Mouse (Mus musculus) kidney, embryonic 14.5 days (tissue): ENCODE measurements around the gene Lrrc3. TPM values are rescaled to one million over a fixed set of nuclear protein-coding genes. Genes with fewer than 3 reads are reported as not detected.
A peak's percentile ranks its signal among the peaks of the same experiment; 100 is the strongest.

Experiments
- ATAC-seq: fragments of 200-750 bp; cut with Nextera tagmentation; 2 replicates; pipeline ENCODE4 v1.8.0; 2017; ENCODE audit warnings: moderate number of reproducible peaks, mild to moderate bottlenecking, moderate TSS enrichment, moderate library complexity; ENCODE audit not compliant: low FRiP score, low TSS enrichment
- H3K27ac ChIP-seq: fragments of 300-500 bp; sonication (generic); 2 replicates; pipeline ENCODE4 v1.5.1; 2014; ENCODE audit warnings: low read depth, mild to moderate bottlenecking, low read length, moderate library complexity, mixed read lengths
- H3K27me3 ChIP-seq: fragments of 300-500 bp; sonication (generic); 2 replicates; pipeline ENCODE4 v1.6.1; 2014; ENCODE audit warnings: mild to moderate bottlenecking, low read length; ENCODE audit not compliant: control insufficient read depth, insufficient read depth
- H3K36me3 ChIP-seq: fragments of 300-500 bp; sonication (generic); 2 replicates; pipeline ENCODE4 v1.6.1; 2014; ENCODE audit warnings: low read length, mixed read lengths; ENCODE audit not compliant: control insufficient read depth, insufficient read depth
- H3K4me1 ChIP-seq: fragments of 300-500 bp; sonication (generic); 2 replicates; pipeline ENCODE4 v1.6.1; 2014; ENCODE audit warnings: low read length, mixed read lengths; ENCODE audit not compliant: control insufficient read depth, insufficient read depth
- H3K4me2 ChIP-seq: fragments of 300-500 bp; sonication (generic); replicated peaks from 2 replicates; pipeline ENCODE4 v1.6.1; 2014; ENCODE audit warnings: low read depth, mild to moderate bottlenecking, low read length
- H3K4me3 ChIP-seq: fragments of 300-500 bp; sonication (generic); 2 replicates; pipeline ENCODE4 v1.5.1; 2014; ENCODE audit warnings: mild to moderate bottlenecking, low read length
- H3K9ac ChIP-seq: fragments of 300-500 bp; sonication (generic); 2 replicates; pipeline ENCODE4 v1.6.1; 2014; ENCODE audit warnings: low read depth, mild to moderate bottlenecking, low read length, moderate library complexity
- H3K9me3 ChIP-seq: fragments of 300-500 bp; sonication (generic); 2 replicates; pipeline ENCODE4 v1.6.1; 2016; ENCODE audit warnings: low read length; ENCODE audit not compliant: control insufficient read depth
- WGBS: fragments of 180-500 bp; shearing (Covaris S2); extraction: QIAGEN DNeasy Blood & Tissue Kit; methylation state at CpG from one replicate; pipeline ENCODE4 v1.1.7; 2014; 5-methylcytosine and 5-hydroxymethylcytosine counted together
- polyA plus RNA-seq: library from polyadenylated mRNA; unstranded; fragments of >200 nt; fragmentation: Nextera tagmentation; extraction: Ambion mirVana; gene quantifications from 2 replicates; pipeline ENCODE4 v1.2.1, GENCODE M21; 2014

The Lrrc3 gene
- polyA plus RNA-seq, 1 experiment from 2014 or later, result 3.3 TPM

DNA sequence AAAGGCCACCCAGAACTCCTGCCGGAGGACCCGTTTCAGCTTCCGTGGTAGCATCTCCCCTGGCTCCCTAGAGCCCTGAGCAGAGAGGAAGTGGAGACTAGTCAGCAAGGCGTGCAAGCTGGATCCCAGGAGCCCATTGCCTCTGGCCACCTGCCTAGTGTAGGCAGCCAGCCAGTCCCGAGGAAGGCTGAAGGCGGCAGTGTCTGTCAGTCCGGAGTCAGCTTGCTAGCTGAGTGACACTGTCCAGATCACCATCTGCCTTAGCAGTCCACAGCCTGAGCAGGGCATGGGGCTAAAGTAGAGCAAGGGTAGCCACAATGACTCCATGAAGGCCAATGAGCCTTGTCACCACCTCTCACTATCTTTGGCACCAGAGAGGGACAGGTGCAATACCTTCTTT lies 10.3 kb upstream of the Lrrc3 start:
- no peak overlapping the region for H3K4me2 ChIP-seq
- H3K27ac ChIP-seq, result no peak overlapping the region
- H3K36me3 ChIP-seq, result no peaks in the 10 kb centered on the region
- no peaks in the 10 kb centered on the region for H3K9me3 ChIP-seq
- H3K4me1 ChIP-seq, result no peaks in the 10 kb centered on the region
- no peaks in the 10 kb centered on the region for H3K27me3 ChIP-seq
- no peak overlapping the region for H3K4me3 ChIP-seq
- WGBS, result 65% methylated on average over 7 of the region's 7 CpGs
- ATAC-seq, result no peak
- H3K9ac ChIP-seq, result no peak overlapping the region

DNA sequence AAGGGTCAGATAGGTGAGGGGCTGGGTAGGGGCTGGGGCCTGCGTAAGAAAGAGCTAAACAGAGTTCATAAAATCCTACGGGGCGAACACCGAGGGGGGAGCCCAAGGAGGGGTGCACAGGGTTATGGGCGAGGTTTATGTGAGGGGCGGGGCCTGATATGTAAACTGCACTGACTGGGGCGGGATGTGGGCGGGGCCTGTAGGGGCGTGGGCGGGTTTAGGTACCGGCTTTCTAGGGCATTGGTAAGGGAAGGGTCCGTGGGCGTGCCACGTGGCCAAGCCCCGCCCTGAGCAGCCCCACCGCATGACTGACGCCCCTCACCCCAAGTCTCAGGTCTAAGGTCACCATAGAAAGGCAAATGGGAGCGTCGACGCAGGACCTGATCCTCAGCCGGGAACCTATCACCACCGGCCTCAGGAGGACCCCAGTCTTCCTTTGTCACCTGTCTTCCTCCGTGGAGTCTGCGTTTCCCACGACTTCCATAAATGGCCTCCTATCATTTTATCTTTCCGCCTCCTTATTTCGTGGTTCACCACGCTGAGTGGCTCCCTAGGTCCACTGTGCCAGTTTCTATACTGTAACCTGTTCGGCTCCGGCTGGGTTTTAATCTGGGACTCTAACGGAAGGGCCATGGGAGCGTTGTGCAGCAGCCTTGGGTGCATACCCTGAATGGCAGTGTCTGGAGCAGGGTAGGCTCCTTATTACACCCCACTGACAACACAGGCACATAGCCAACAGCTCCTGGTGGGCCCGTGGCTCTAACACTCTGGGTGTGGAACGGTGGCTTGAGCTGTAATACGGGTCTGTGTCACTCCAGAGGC lies 769 bp upstream of the Lrrc3 start:
- H3K27ac ChIP-seq, result no peak overlapping the region
- peak overlapping the region; percentile 90 for H3K4me2 ChIP-seq
- H3K4me3 ChIP-seq, result peak overlapping the region; percentile 61
- H3K9ac ChIP-seq, result no peak overlapping the region
- peak; percentile 81 for ATAC-seq
- 0 out of 2 replicates have a peak, but pooled peaks cover 8% of the 10 kb centered on the region for H3K27me3 ChIP-seq
- WGBS, result 6% methylated on average over 35 of the region's 35 CpGs
- H3K4me1 ChIP-seq, result 0 out of 2 replicates have a peak, but pooled peaks cover 5% of the 10 kb centered on the region
- H3K9me3 ChIP-seq, result no peaks in the 10 kb centered on the region
- H3K36me3 ChIP-seq, result no peaks in the 10 kb centered on the region

DNA sequence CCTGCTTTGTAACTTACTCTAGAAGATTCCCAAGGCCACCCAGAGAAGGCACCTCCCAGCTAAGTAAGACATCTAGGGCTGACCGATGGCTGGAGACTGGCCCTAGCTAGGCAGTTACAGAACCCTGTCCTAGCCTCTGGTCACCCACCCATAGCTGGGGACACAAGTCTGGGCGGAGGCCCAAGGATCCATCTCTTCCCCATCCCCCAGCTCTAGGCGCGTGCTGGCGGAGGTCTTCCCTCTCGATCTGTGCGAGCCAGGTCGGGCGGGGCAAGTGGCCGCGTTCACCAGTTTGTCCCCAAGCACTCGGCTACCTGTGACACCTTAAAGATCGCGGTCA lies 495 bp downstream of the Lrrc3 start:
- Histone ChIP-seq H3K36me3 (no peaks in the 10 kb centered on the region), H3K4me2 (peak overlapping the region; percentile 90), H3K9ac (peak overlapping the region; percentile 64; the same call in 1 of the 2 replicates), H3K27ac (no peak overlapping the region), H3K4me1 (0 out of 2 replicates have a peak, but pooled peaks cover 5% of the 10 kb centered on the region), H3K27me3 (0 out of 2 replicates have a peak, but pooled peaks cover 8% of the 10 kb centered on the region), H3K4me3 (peak overlapping the region; percentile 61), H3K9me3 (no peaks in the 10 kb centered on the region)
- WGBS, result under 1% methylated on average over 14 of the region's 14 CpGs
- peak; percentile 45 for ATAC-seq

DNA sequence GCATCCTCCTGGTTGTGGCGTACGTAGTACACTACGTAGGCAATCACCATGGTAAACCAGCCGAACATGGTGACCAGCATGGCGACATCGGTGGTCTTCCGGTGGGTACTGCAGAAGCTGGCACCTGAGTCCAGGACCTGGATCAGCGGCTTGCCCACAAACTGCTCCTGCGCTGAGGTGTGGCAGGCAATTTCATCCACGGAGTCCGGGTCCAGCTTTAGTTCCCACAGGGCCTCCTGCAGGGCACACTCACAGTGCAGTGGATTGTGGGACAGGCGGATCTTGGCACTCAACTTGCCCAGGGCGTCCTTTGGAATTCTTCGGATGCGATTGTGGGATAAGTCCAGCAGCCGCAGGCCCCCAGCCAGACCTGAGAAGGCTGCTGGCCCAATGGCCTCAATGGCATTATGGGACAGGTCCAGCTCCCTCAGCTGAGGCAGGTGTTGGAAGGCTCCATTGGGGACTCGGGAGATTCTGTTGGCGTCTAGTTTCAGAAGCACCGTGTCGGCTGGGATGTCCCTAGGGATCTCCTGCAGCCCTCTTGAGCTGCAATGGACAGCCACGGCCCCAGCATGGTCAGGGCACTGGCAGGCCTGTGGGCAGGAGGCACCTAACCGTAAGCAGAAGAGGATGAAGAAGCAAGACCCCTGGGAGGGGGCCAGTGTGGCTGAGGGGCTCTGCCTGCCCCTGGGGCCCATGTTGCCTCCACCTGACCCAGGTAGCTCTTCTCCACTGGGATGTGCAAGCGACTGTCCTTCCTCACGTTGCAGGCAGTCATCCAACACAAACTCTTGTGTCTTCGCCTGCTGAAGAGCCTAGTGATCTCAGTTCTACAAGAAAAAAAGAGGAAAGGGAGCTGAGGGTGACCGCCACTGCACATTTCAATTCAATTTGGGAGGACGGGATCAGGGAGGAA lies 1.2 kb downstream of the Lrrc3 start:
- 0 out of 2 replicates have a peak, but pooled peaks cover 5% of the 10 kb centered on the region for H3K4me1 ChIP-seq
- H3K36me3 ChIP-seq, result no peaks in the 10 kb centered on the region
- no peak overlapping the region for H3K9ac ChIP-seq
- no peaks in the 10 kb centered on the region for H3K9me3 ChIP-seq
- H3K27me3 ChIP-seq, result 0 out of 2 replicates have a peak, but pooled peaks cover 8% of the 10 kb centered on the region
- H3K4me2 ChIP-seq, result peak overlapping the region; percentile 90; the same call in 1 of the 2 replicates
- H3K4me3 ChIP-seq, result peak overlapping the region; percentile 61
- ATAC-seq, result no peak
- no peak overlapping the region for H3K27ac ChIP-seq
- 85% methylated on average over 27 of the region's 27 CpGs for WGBS

DNA sequence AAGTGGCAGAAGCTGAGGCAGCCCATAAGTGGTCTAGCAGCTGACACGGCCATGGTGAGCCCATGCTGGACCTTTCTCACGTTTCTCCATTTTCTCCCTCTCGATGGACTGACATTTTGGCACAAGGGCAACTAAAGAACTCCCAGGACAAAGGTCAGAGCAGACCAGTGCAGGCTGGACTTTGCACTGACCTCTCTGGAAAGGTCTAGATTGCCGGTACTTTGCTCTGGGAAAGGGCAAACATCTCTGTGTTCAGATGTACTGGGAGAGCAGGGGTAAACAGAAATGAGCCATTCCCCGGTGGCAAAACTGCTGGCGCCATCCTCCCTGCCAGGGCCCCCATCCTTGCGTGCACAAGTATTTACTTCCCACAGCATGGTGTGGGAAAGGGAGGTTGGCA lies 2.2 kb downstream of the Lrrc3 start:
- Histone ChIP-seq H3K27me3 (0 out of 2 replicates have a peak, but pooled peaks cover 8% of the 10 kb centered on the region), H3K4me3 (no peak overlapping the region), H3K9ac (no peak overlapping the region), H3K36me3 (no peaks in the 10 kb centered on the region), H3K9me3 (no peaks in the 10 kb centered on the region), H3K27ac (no peak overlapping the region), H3K4me2 (no peak overlapping the region), H3K4me1 (0 out of 2 replicates have a peak, but pooled peaks cover 5% of the 10 kb centered on the region)
- ATAC-seq, result no peak
- WGBS, result 80% methylated on average over 7 of the region's 7 CpGs

DNA sequence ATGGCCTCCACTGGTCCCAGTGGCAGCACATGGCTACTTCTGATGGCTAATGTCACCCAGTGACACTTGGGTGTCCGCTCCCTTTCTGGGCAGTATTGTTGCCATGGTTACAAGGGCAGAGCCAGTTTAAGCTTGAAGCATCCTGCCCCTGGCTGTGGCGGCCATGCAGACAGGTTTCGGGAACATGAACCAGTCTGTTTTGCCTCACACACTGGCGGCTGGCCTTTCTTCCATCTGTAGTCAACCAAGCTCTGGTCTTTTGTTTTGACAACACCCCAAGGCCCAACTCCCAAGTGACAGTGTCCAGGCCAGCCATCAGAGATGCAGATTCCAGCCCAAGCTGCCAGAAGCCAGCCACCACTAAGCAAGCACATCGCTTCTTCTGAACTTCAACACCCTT lies 6.8 kb downstream of the Lrrc3 start:
- Histone ChIP-seq H3K9ac (no peak overlapping the region), H3K4me3 (no peak overlapping the region), H3K36me3 (no peaks in the 10 kb centered on the region), H3K27me3 (0 out of 2 replicates have a peak, but pooled peaks cover 2% of the 10 kb centered on the region), H3K27ac (no peak overlapping the region), H3K9me3 (no peaks in the 10 kb centered on the region), H3K4me2 (no peak overlapping the region), H3K4me1 (no peaks in the 10 kb centered on the region)
- WGBS, result 58% methylated on average over 5 of the region's 5 CpGs
- ATAC-seq, result no peak

DNA sequence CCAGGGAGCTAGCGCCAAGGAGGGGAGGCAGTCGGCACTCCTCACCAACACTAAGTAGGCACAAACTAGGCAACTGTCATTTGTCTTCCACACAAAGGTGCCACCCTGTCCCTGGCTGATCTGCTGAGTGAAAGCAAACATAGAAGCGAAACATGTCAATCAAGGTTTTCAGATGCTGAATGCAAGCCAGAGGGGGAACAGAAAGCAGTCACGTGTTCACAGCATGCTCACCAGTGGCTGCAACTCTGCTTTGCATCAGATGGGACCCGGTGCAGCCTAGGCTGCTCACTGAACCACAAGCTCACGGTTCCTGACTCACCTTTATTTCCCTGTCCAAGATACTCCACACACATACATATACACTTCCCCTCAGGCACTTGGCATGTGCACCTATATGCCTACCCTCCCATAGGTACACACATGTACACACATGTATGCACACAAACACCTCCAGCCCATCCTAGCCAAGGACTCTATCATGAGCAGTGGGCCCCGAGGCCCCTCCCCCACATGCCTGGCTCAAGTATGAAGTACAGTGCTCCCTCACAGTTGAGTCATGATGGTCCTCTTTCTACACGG lies 11.3 kb downstream of the Lrrc3 start:
- H3K9me3 ChIP-seq, result no peaks in the 10 kb centered on the region
- no peak overlapping the region for H3K4me3 ChIP-seq
- no peak overlapping the region for H3K9ac ChIP-seq
- no peaks in the 10 kb centered on the region for H3K27me3 ChIP-seq
- no peaks in the 10 kb centered on the region for H3K36me3 ChIP-seq
- WGBS, result 88% methylated on average over 8 of the region's 8 CpGs
- H3K4me2 ChIP-seq, result no peak overlapping the region
- H3K27ac ChIP-seq, result no peak overlapping the region
- no peak for ATAC-seq
- no peaks in the 10 kb centered on the region for H3K4me1 ChIP-seq

DNA sequence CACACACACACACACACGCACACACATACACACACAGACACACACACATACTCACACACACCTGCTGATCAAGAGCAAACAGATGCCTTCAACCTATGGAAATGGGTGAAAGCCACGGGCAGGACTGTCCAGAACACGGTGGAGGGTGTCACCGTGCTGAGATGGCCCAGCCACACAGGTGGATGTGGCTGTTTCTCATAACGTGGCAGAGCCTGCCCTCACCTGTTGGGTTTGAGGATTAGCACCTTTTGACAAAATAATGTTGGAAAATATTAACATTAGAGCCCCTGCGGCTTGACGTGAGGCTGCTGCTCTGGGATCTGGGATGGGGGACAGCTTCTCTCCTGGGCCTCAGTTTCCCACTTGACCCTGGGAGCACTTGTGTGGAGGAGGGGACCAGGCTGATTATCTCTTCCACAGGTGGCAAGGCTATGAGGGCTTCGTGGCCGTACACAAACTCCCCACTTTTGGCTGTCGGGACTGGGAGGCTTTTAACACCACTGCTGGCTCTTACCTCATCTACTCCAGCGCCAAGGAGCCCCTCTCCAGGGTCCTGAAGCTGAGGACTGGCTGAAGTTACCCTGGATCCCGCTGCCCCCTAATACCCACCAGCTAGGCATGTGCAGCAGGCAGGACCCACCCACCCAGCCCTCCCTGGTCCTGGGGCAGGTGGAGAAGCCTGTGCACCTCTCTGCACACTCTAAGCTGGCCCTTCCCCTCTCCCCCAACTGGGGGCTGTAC lies 16.2 kb downstream of the Lrrc3 start:
- no peak overlapping the region for H3K27ac ChIP-seq
- 52% methylated on average over 12 of the region's 12 CpGs for WGBS
- H3K4me1 ChIP-seq, result no peaks in the 10 kb centered on the region
- H3K9me3 ChIP-seq, result no peaks in the 10 kb centered on the region
- no peaks in the 10 kb centered on the region for H3K27me3 ChIP-seq
- no peak overlapping the region for H3K9ac ChIP-seq
- H3K36me3 ChIP-seq, result no peaks in the 10 kb centered on the region
- no peak overlapping the region for H3K4me2 ChIP-seq
- no peak for ATAC-seq
- H3K4me3 ChIP-seq, result no peak overlapping the region
